Comparison of ENCODE assay signal across 10 mouse cellular contexts in genomic region chr13:101215792-101216221, GRCm38 (mm10).
A peak's percentile ranks its signal among the peaks of the same experiment; 100 is the strongest.
DNase-seq lines count a peak whose midpoint lies in the region; ATAC-seq and TF ChIP-seq lines count a peak whose summit lies in the region.
"Had no signal": no experiment of that assay in that cellular context is flagged by ENCODE, and none has a peak within 500 bp of the region (broad histone marks: within the 10 kb centered on the region; RNA-seq: fewer than 3 reads in every experiment).

No protein-coding gene starts in this region.

- no peaks in the 10 kb centered on the region for H3K36me3 ChIP-seq in hindbrain, embryonic 11.5 days (ENCODE audit: control insufficient read depth, insufficient read depth, low read length)
- H3K36me3 ChIP-seq in hindbrain, embryonic 13.5 days, result no peaks in the 10 kb centered on the region
- H3K36me3 ChIP-seq in embryonic facial prominence, embryonic 12.5 days, result no peaks in the 10 kb centered on the region

- DNase-seq in hindbrain, embryonic 11.5 days (ENCODE audit: low spot score), result peak; percentile 26
- DNase-seq in cerebellum, adult 2 months, result peak; percentile 67 to 81
- peak; percentile 29 for DNase-seq in kidney, postnatal 14 days
- DNase-seq in adrenal gland, adult 18-20 months (ENCODE audit: low spot score in 2 of 2), result no peak
- no peak for DNase-seq in adrenal gland, postnatal 4 days (ENCODE audit: low spot score in 2 of 2)
- no peak for DNase-seq in yolk sac, embryonic 10.5 days (ENCODE audit: low spot score)
- DNase-seq: adrenal gland, postnatal 36 days had no signal

- no peak overlapping the region for H3K27ac ChIP-seq in hindbrain, embryonic 11.5 days (ENCODE audit: low read depth, low read length)
- H3K27ac ChIP-seq in hindbrain, embryonic 13.5 days, result no peak overlapping the region
- peak overlapping the region; percentile 76 for H3K27ac ChIP-seq in cerebellum, adult 2 months (ENCODE audit: insufficient read depth, low read length)
- H3K27ac ChIP-seq in embryonic facial prominence, embryonic 12.5 days, result peak overlapping the region; percentile 76

- H3K9me3 ChIP-seq in hindbrain, embryonic 11.5 days (ENCODE audit: control insufficient read depth, low read length), result no peaks in the 10 kb centered on the region
- H3K9me3 ChIP-seq in hindbrain, embryonic 13.5 days, result no peaks in the 10 kb centered on the region
- H3K9me3 ChIP-seq in embryonic facial prominence, embryonic 12.5 days, result no peaks in the 10 kb centered on the region

- H3K27me3 ChIP-seq in hindbrain, embryonic 11.5 days (ENCODE audit: control insufficient read depth, insufficient read depth, low read length), result no peaks in the 10 kb centered on the region
- H3K27me3 ChIP-seq in hindbrain, embryonic 13.5 days, result no peaks in the 10 kb centered on the region
- no peaks in the 10 kb centered on the region for H3K27me3 ChIP-seq in cerebellum, adult 2 months (ENCODE audit: control insufficient read depth, insufficient read depth, low read length)
- H3K27me3 ChIP-seq in embryonic facial prominence, embryonic 12.5 days, result no peaks in the 10 kb centered on the region

- peaks cover 2% of the 10 kb centered on the region; the same call in 1 of the 2 replicates for H3K4me1 ChIP-seq in hindbrain, embryonic 11.5 days (replicated peaks; ENCODE audit: control insufficient read depth, insufficient read depth, low read length)
- H3K4me1 ChIP-seq in hindbrain, embryonic 13.5 days (replicated peaks), result peaks cover 28% of the 10 kb centered on the region
- peaks cover 15% of the 10 kb centered on the region for H3K4me1 ChIP-seq in cerebellum, adult 2 months (ENCODE audit: control insufficient read depth, insufficient read depth, low read length)
- H3K4me1 ChIP-seq in embryonic facial prominence, embryonic 12.5 days, result peaks cover 21% of the 10 kb centered on the region; the same call in 1 of the 2 replicates

- no peak overlapping the region for H3K4me3 ChIP-seq in hindbrain, embryonic 11.5 days (ENCODE audit: low read depth, low read length)
- H3K4me3 ChIP-seq in hindbrain, embryonic 13.5 days, result no peak overlapping the region
- peak overlapping the region; percentile 2 for H3K4me3 ChIP-seq in cerebellum, adult 2 months (replicated peaks; ENCODE audit: insufficient read depth, low read depth, low read length)
- H3K4me3 ChIP-seq in embryonic facial prominence, embryonic 12.5 days, result no peak overlapping the region
- H3K4me3 ChIP-seq: myocyte had no signal

- H3K4me2 ChIP-seq in hindbrain, embryonic 11.5 days (replicated peaks; ENCODE audit: low read depth, low read length), result no peak overlapping the region
- H3K4me2 ChIP-seq in hindbrain, embryonic 13.5 days, result no peak overlapping the region
- H3K4me2 ChIP-seq in embryonic facial prominence, embryonic 12.5 days (replicated peaks), result peak overlapping the region; percentile 39

- no peak overlapping the region for H3K9ac ChIP-seq in hindbrain, embryonic 11.5 days (ENCODE audit: low read depth, low read length)
- H3K9ac ChIP-seq in hindbrain, embryonic 13.5 days, result no peak overlapping the region
- no peak overlapping the region for H3K9ac ChIP-seq in embryonic facial prominence, embryonic 12.5 days

- no peak for ATAC-seq in hindbrain, embryonic 11.5 days (ENCODE audit: low FRiP score)
- ATAC-seq in hindbrain, embryonic 13.5 days (ENCODE audit: low FRiP score), result no peak
- ATAC-seq in embryonic facial prominence, embryonic 12.5 days (ENCODE audit: insufficient number of reproducible peaks, insufficient read depth, low FRiP score, low TSS enrichment), result peak; percentile 58

- 45% methylated on average over 11 of the region's 11 CpGs for WGBS in hindbrain, embryonic 11.5 days
- 48% methylated on average over 11 of the region's 11 CpGs for WGBS in hindbrain, embryonic 13.5 days
- 16% methylated on average over 11 of the region's 11 CpGs for WGBS in cerebellum, adult 2 months
- 14% methylated on average over 11 of the region's 11 CpGs for WGBS in embryonic facial prominence, embryonic 12.5 days

- 0 out of 2 replicates have a peak, but pooled peaks have one; percentile 19 for TF ChIP-seq POLR2A in cerebellum, adult 2 months (IDR thresholded peaks at IDR 0.05; ENCODE audit: borderline replicate concordance, insufficient read depth, low read length)

- TF ChIP-seq CTCF in cerebellum, adult 2 months (IDR thresholded peaks at IDR 0.05; ENCODE audit: borderline replicate concordance, insufficient read depth, low read depth, low read length), result no peak

Comparison
In these comparisons a context has a peak if more than half of its experiments do, and no peak if none do; other contexts are left out.
1. DNase-seq: peak in hindbrain, embryonic 11.5 days (single experiment), cerebellum, adult 2 months (2 of 2) and kidney, postnatal 14 days (single experiment); none in adrenal gland, adult 18-20 months (0 of 2), adrenal gland, postnatal 4 days (0 of 2) and yolk sac, embryonic 10.5 days (single experiment).
2. H3K27ac ChIP-seq: peak in cerebellum, adult 2 months (single experiment) and embryonic facial prominence, embryonic 12.5 days (single experiment); none in hindbrain, embryonic 11.5 days (single experiment) and hindbrain, embryonic 13.5 days (single experiment).